ENCODE assay signal across 13 mouse cellular contexts in genomic region chr11:67860743-67861398, GRCm38 (mm10).
DNase-seq lines count a peak whose midpoint lies in the region; ATAC-seq and TF ChIP-seq lines count a peak whose summit lies in the region.
"Had no signal": no experiment of that assay in that cellular context is flagged by ENCODE, and none has a peak within 500 bp of the region (broad histone marks: within the 10 kb centered on the region; RNA-seq: fewer than 3 reads in every experiment).

No protein-coding gene starts in this region.

- intact Hi-C loops in left cerebral cortex, postnatal 10 days (cut with DNase I), result no loop called here

- DNase-seq in heart, adult 18-20 months, result no peak
- peak; percentile 46 for DNase-seq in lung, postnatal 0 days (ENCODE audit: low spot score)
- DNase-seq in lung, adult 2 months, result no peak
- DNase-seq in spleen, postnatal 4 days (ENCODE audit: low spot score in 2 of 2), result no peak
- DNase-seq in left cerebral cortex, postnatal 10 days (ENCODE audit: extremely low spot score in 1 of 2, low spot score in 2 of 2), result no peak
- DNase-seq: adrenal gland, postnatal 10 days; kidney, adult 9 months; spleen, adult 18-20 months had no signal

- H3K27ac ChIP-seq in heart, embryonic 15.5 days, result peak overlapping the region; percentile 33; the same call in 1 of the 2 replicates
- H3K27ac ChIP-seq in lung, postnatal 0 days (ENCODE audit: low read length), result peak overlapping the region; percentile 71; the same call in 1 of the 2 replicates
- H3K27ac ChIP-seq in embryonic facial prominence, embryonic 13.5 days, result 0 out of 2 replicates have a peak overlapping the region, but pooled peaks have one; percentile 13
- H3K27ac ChIP-seq in stomach, embryonic 16.5 days (ENCODE audit: low read length), result peak overlapping the region; percentile 34; the same call in 1 of the 2 replicates
- H3K27ac ChIP-seq: midbrain, embryonic 13.5 days had no signal

- no peak for ATAC-seq in heart, embryonic 15.5 days (replicated peaks; ENCODE audit: insufficient number of reproducible peaks, insufficient read depth, low FRiP score, low read depth)
- ATAC-seq in lung, postnatal 0 days, result peak; percentile 70
- ATAC-seq in embryonic facial prominence, embryonic 13.5 days (ENCODE audit: insufficient number of reproducible peaks, insufficient read depth, low FRiP score, low TSS enrichment, low read depth), result no peak
- no peak for ATAC-seq in stomach, embryonic 16.5 days (ENCODE audit: insufficient read depth, low FRiP score)
- ATAC-seq: midbrain, embryonic 13.5 days had no signal

- no peaks in the 10 kb centered on the region for H3K36me3 ChIP-seq in heart, embryonic 15.5 days
- H3K36me3 ChIP-seq in lung, postnatal 0 days (ENCODE audit: insufficient read depth, low read length), result no peaks in the 10 kb centered on the region
- H3K36me3 ChIP-seq in embryonic facial prominence, embryonic 13.5 days, result no peaks in the 10 kb centered on the region
- no peaks in the 10 kb centered on the region; the same call in 1 of the 2 replicates for H3K36me3 ChIP-seq in stomach, embryonic 16.5 days (ENCODE audit: control insufficient read depth, insufficient read depth, low read length)
- H3K36me3 ChIP-seq: heart, embryonic 13.5 days; midbrain, embryonic 13.5 days had no signal

- no peak overlapping the region for H3K9ac ChIP-seq in heart, embryonic 15.5 days
- H3K9ac ChIP-seq in lung, postnatal 0 days (replicated peaks; ENCODE audit: low read depth), result no peak overlapping the region
- H3K9ac ChIP-seq in embryonic facial prominence, embryonic 13.5 days, result no peak overlapping the region
- H3K9ac ChIP-seq in stomach, embryonic 16.5 days (ENCODE audit: low read length), result no peak overlapping the region
- H3K9ac ChIP-seq: midbrain, embryonic 13.5 days had no signal

- no peaks in the 10 kb centered on the region for H3K9me3 ChIP-seq in heart, embryonic 15.5 days (replicated peaks)
- H3K9me3 ChIP-seq in lung, postnatal 0 days (ENCODE audit: low read length), result no peaks in the 10 kb centered on the region
- no peaks in the 10 kb centered on the region for H3K9me3 ChIP-seq in embryonic facial prominence, embryonic 13.5 days
- no peaks in the 10 kb centered on the region for H3K9me3 ChIP-seq in stomach, embryonic 16.5 days (replicated peaks; ENCODE audit: control insufficient read depth, low read length)
- H3K9me3 ChIP-seq: heart, embryonic 13.5 days; midbrain, embryonic 13.5 days had no signal

- peaks cover 8% of the 10 kb centered on the region for H3K4me1 ChIP-seq in heart, embryonic 15.5 days (replicated peaks)
- H3K4me1 ChIP-seq in lung, postnatal 0 days (ENCODE audit: insufficient read depth, low read depth, low read length), result peaks cover 2% of the 10 kb centered on the region; the same call in 1 of the 2 replicates
- peaks cover 4% of the 10 kb centered on the region for H3K4me1 ChIP-seq in lung, adult 2 months (ENCODE audit: control insufficient read depth, insufficient read depth, low read length)
- H3K4me1 ChIP-seq in embryonic facial prominence, embryonic 13.5 days, result peaks cover 12% of the 10 kb centered on the region
- H3K4me1 ChIP-seq in stomach, embryonic 16.5 days (ENCODE audit: control insufficient read depth, insufficient read depth, low read length), result peaks cover 6% of the 10 kb centered on the region

- 56% methylated on average over 7 of the region's 7 CpGs for WGBS in heart, embryonic 15.5 days
- 41% methylated on average over 7 of the region's 7 CpGs for WGBS in lung, postnatal 0 days
- WGBS in lung, adult 2 months, result 64% methylated on average over 7 of the region's 7 CpGs
- WGBS in embryonic facial prominence, embryonic 13.5 days, result 42% methylated on average over 7 of the region's 7 CpGs
- WGBS in stomach, embryonic 16.5 days, result 52% methylated on average over 7 of the region's 7 CpGs

- H3K4me3 ChIP-seq in heart, embryonic 15.5 days, result no peak overlapping the region
- H3K4me3 ChIP-seq in lung, postnatal 0 days (ENCODE audit: low read depth, low read length), result no peak overlapping the region
- no peak overlapping the region for H3K4me3 ChIP-seq in lung, adult 2 months (replicated peaks; ENCODE audit: extremely low read depth, low read depth, low read length)
- no peak overlapping the region for H3K4me3 ChIP-seq in embryonic facial prominence, embryonic 13.5 days
- no peak overlapping the region for H3K4me3 ChIP-seq in stomach, embryonic 16.5 days (replicated peaks; ENCODE audit: low read length)
- H3K4me3 ChIP-seq: heart, embryonic 13.5 days; midbrain, embryonic 13.5 days had no signal

- TF ChIP-seq CTCF in lung, postnatal 0 days (IDR thresholded peaks at IDR 0.05), result no peak
- TF ChIP-seq CTCF in lung, adult 2 months (IDR thresholded peaks at IDR 0.05; ENCODE audit: insufficient read depth, low read length), result no peak

- H3K4me2 ChIP-seq in heart, embryonic 15.5 days, result no peak overlapping the region
- peak overlapping the region; percentile 22; the same call in 1 of the 2 replicates for H3K4me2 ChIP-seq in lung, postnatal 0 days (replicated peaks; ENCODE audit: low read depth, low read length)
- H3K4me2 ChIP-seq in embryonic facial prominence, embryonic 13.5 days, result no peak overlapping the region; the same call in 1 of the 2 replicates
- no peak overlapping the region for H3K4me2 ChIP-seq in stomach, embryonic 16.5 days (ENCODE audit: low read depth, low read length)
- H3K4me2 ChIP-seq: midbrain, embryonic 13.5 days had no signal

- no peaks in the 10 kb centered on the region for H3K27me3 ChIP-seq in heart, embryonic 15.5 days
- no peaks in the 10 kb centered on the region for H3K27me3 ChIP-seq in lung, postnatal 0 days (replicated peaks; ENCODE audit: insufficient read depth, low read length)
- peaks cover 5% of the 10 kb centered on the region; the same call in 1 of the 2 replicates for H3K27me3 ChIP-seq in embryonic facial prominence, embryonic 13.5 days
- no peaks in the 10 kb centered on the region for H3K27me3 ChIP-seq in stomach, embryonic 16.5 days (ENCODE audit: control insufficient read depth, insufficient read depth, low read length)
- H3K27me3 ChIP-seq: heart, embryonic 13.5 days; midbrain, embryonic 13.5 days had no signal

- no peak for TF ChIP-seq EP300 in lung, postnatal 0 days (IDR thresholded peaks at IDR 0.05)

- TF ChIP-seq POLR2A in lung, adult 2 months (IDR thresholded peaks at IDR 0.05; ENCODE audit: borderline replicate concordance, extremely low read depth, low read depth, low read length), result no peak

Comparison
In these comparisons a context has a peak if more than half of its experiments do, and no peak if none do; other contexts are left out.
1. H3K27ac ChIP-seq: peak in every context shown above with its lines; median percentile 71 in lung, postnatal 0 days; 34 in stomach, embryonic 16.5 days; 33 in heart, embryonic 15.5 days; 13 in embryonic facial prominence, embryonic 13.5 days.